Mouse (Mus musculus) heart, adult 9 months (tissue): ENCODE measurements around the gene Fam50a.

Experiments used
- DNase-seq, 2 experiments: peaks; one replicate each; pipeline ENCODE4 v3.0.0; 2022; ENCODE audit warnings: low spot score in 2 of 2

The Fam50a gene

DNA sequence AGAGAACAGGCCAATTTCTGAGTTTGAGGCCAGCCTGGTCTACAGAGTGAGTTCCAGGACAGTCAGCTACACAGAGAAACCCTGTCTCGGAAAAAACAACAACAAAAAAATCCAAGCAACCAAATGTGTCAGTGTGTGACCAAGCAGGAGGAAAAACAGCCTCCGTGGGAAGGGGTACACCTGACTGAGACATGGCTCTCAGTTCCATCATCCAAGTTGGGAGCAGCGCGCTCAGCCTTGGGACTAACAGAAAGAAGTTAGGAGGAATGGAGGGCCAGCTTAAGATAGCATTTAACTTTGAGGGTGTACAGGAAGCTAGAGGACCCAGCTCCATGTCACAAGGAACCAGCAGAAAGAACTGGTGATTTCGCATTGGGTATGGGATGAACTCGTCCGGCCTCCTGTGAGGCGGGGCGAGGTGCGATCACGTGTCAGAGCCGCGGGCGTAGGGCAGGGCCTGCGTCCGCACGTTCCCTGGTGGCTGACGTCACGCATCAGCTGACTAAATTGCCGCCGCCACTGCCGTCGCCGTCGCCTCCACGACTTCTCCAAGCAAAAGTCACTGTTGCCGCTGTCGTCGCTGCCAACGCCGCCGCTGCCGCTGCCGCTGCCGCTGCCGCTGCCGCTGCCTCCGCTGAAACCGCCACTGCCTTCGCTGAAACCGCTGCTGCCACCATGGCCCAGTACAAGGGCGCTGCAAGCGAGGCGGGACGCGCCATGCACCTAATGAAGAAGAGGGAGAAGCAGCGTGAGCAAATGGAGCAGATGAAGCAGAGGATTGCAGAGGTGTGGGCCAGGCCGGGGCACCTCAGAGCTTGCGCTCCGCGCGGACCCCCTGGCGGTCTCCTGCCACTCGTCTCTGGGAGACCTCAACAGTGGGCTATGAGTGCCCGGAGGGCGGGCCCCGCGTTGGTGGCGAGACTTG, at the start of gene Fam50a:
Gene Fam50a, plus strand, starts transcription at position 494 of the 925 bp plus-strand sequence.
- DNase-seq, result peak; percentile 87 to 88

DNA sequence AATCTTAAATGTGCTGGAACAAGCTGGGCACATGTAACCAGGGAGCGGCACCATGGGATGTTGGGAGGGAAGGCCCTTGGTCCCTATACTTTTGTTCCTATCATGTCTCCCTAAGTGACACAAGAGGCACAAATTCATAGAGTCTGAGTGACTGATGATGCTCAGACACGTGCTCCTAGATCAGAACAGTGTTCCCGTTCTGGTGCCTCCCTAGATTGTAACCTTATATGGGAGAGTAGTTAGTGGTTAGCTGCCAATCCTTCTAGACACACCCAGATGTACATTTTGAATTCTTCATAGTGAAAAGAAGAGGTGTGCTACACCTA, 43.1 kb upstream of the Fam50a start:
- no peak for DNase-seq

DNA sequence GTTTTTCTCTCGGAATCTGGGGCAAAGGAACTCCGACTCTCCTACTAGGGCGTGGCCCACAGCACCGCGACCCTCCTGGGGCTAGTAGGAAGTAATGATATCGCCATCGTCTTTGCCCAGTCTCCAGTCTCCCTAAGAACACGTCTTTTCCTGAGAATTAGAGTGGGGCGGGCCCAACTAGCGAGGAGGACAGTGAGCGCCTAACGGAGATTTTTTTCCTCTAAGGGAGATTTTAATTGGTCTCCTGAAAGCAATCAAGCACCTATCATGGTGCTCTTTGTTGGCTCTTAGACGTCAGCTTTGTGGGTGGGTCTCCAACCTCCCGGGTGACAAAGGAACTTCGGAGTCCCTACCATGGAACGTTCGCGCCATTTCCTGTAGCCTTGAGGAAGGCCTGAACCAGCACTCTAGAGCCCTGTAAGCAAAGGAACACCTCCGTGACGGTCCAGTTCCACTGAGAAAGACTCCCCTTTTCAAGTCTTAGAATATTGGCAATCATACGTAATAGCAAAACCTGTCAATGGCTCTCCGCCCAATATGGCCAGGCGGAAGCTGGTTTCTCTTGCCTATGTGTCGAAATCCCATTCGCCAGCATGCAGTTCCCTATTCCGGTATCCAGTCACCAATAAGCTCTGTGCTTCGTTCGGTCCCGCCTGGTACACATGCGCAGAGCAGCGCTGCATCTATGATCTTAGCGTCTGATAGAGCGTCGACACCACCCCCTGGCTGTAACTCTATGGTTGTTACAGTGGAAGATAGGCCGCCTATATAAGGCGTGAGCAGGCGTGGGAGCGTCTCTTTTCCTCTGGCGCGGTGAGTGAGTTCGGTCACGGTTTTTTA, 42.6 kb upstream of the Fam50a start, which contains the start of gene Rpl10:
Gene Rpl10, plus strand, starts transcription at position 751 of the 840 bp plus-strand sequence.
- DNase-seq, result peak; percentile 93 to 95

DNA sequence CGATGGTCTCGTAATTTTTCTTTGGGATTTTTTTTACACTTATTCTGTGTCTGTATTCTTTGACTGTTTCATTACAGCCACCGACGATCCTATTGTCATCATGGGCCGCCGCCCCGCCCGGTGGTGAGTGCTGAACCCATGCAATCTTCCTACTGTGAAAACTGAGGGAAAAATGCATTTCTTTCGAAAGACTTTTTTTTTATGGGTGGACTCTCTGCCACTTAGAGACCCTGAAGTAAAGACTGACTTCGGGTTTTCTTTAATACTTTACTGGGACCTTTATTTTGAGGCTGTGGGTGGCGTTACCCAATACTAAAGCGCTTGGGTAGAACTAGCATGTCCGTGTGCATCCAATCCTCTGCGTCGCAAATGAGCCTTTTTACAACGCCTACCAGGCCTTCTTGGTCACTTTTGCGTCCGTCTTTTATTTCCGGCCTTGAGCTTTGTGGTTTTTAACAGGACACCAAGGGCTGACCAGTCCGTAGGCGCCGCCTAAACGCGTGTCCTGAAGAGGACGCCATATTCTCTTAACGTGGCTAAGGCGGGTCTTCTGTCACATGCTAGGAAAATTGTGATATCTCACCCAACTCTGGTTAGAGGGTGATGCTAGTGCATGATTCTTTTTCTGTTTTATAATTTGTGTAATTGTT, 41.8 kb upstream of the Fam50a start:
- DNase-seq, result peak; percentile 21 to 23

DNA sequence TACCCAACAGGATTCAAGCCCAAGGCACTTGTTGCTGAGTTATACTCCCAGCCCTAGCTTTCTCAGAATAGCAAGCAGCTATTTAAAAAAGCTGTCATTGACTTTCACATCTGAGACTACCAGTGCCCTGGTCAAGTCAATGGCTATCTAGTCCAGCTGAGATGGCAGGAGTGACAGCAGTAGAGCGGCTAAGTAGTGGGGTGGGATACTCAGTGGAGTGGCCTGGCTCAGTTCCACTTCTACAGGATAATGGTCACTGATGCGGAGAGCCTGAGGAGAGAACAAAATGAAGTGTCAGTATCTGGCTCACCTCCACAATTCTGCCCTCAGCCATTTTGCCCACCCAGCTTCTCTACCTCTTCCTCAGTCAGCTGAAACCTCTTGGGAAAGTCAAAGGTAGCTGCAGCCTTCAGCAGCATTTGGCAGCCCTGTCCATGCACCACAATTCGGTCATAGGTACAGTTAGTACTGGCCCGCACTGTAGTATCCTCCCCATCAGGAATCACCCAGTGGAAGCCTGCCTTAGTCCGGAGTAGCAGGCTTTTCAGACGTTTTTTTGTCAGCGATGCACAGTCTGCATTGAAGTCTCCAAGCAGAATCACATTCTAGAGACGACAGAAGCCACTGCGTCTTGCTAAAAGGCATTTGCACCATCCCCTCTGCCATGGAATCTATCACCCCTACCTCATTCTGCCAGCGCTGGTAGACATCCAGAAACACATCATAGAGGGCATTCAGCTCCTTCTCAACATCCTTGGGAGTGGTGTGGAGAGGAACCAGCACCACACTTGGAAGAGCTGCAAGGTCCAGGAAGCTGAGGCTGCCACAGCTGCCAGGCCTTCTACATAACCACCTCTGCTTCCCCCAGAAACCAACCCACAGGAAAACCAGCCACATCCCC, 39.2 kb upstream of the Fam50a start:
- DNase-seq, result no peak

DNA sequence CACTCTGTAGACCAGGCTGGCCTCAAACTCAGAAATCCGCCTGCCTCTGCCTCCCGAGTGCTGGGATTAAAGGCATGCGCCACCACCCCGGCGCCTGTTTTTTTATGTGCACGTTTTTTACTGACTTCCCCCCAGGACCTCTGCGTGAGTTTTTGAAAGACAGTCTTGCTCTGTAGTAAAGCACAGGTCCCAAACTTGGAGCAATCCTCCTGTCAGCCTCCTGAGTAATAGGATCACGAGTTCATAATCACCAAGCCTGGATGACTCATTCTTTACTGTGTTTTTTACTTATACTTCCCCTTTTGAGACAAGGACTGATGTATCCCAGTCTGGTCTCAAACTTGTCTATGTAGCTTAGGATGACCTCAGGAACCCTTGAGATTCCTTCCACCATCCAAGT, 34.9 kb upstream of the Fam50a start:
- no peak for DNase-seq

DNA sequence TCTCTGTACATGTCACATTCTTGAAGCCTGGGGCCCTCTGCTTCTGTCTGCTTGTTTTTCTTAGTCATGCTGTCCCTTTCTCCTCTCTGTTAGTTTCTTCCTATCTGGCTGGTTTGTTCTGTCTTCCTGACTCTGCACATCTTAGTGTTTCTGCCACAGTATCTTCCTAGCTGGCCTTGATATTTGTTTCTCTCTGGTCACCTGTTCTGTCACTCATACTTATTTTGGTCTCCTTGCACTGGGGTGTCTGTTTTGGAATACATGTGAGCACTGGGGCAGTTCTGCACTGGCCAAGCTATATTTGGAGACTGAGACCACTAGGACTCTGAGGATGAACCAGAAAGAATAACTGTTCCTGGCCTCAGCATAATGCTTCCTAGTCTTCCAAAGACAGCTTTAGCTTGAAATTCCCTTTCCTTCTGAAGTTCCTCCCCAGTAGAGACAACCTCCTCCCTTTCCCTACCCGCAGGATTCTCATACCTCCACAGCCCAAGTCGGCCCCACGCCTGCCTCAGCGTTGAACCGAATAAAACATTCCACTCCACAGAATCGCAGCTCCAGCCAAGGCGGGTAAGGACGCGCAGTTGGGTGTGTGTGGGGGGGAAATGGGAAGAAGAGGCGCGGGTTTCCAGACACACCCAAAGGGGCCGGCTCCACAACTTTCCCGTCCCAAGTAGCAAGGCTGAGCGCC, 31.6 kb upstream of the Fam50a start:
- no peak for DNase-seq

DNA sequence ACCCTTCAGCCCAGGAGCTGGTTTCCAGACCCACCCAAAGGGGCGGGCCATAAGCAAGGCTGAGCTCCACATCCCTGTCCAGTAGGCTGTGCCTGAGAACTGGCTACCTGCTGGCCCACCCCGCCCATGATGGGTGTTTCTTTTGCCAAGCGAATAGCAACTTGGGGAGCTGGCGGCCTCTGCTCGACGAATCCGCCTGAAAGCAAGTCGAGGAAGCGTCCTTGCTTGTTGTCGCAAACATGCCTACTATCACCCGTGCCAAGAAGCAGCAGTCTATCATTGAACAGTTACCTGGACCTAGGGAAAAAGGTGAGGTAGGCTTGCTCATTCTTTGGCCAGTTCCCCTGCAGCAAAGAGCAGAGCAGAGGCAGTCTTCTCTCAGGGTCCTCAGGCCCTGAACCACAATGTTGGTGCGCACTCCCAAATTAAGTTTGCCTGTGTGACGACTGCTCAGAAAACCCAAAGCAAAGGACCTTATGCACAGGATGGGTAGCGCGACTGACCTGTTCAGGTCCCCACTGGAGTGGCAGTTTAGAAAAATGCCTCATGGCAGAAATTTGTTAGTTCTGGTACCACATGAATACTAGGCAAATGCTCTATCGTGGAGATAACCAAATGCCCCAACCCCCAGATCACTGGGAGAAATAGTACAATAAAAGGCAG, 31.0 kb upstream of the Fam50a start, which contains the start of the genes Taz and Dnase1l1:
Gene Taz, plus strand, starts transcription at position 181 of the 663 bp plus-strand sequence.
Gene Dnase1l1, minus strand, starts transcription at position 606 of the 663 bp plus-strand sequence.
- peak; percentile 87 to 88 for DNase-seq

DNA sequence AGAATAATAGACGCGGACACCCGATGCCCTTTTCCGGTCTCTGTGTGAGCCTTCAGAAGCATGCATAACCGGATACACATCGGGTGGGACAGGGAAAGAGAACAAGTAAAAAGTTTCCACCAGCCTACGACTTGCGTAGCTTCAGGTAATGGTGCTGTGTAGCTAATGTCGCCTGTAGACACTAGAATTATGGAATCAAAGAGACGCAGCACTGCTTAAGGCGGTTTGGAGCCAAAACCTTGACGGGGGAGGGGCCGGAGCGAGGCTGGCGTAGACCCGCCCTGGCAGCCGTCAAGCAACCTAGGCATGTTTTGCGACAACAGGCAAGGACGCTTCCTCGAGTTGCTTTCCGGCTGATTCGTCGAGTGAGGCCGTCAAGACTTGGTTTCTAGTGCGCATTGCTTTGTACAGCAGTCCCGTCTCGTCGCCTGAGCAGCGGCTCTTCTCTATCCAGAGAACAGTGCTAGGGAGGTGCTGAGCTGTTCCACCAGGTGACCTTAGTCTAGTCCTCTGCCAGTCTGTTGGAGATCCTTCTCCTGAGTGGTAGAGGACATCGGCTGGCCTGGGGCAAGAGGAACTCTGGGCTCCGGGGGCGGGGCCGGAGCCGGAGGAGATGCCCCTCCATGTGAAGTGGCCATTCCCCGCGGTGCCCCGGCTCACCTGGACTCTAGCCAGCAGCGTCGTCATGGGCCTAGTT, 30.3 kb upstream of the Fam50a start:
- peak; percentile 83 to 89 for DNase-seq

DNA sequence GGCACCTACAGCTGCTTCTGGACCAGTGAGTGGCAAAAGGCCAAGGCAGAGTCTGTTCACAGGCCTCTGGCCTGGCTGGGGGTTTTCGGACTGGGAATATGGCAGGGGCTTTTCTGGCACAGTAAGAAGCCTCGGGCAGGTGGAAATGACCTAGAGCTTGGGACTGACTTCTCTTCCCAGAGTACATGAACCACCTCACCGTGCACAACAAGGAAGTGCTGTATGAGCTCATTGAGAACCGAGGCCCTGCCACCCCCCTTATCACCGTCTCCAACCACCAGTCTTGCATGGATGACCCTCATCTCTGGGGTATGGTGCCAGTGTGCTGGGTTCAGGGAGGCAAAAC, 29.8 kb upstream of the Fam50a start:
- DNase-seq, result no peak

DNA sequence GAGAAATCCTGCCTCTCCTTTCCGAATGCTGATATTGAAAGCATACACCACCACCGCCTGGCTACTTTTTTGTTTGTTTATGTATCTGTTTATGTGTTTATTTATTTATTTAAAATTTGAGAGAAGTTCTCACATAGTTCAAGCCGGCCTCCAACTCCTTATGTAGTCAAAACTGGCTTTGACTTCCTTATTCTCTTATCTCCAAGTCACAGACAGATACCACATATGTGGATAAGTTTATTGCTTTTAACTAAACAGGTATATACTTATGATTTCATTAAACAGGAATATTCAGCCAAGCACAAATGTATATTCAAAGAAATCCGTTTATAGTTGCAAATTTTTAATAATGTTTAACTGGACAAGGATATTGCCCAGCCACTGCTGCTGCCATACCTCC, 19.4 kb upstream of the Fam50a start:
- DNase-seq, result no peak

DNA sequence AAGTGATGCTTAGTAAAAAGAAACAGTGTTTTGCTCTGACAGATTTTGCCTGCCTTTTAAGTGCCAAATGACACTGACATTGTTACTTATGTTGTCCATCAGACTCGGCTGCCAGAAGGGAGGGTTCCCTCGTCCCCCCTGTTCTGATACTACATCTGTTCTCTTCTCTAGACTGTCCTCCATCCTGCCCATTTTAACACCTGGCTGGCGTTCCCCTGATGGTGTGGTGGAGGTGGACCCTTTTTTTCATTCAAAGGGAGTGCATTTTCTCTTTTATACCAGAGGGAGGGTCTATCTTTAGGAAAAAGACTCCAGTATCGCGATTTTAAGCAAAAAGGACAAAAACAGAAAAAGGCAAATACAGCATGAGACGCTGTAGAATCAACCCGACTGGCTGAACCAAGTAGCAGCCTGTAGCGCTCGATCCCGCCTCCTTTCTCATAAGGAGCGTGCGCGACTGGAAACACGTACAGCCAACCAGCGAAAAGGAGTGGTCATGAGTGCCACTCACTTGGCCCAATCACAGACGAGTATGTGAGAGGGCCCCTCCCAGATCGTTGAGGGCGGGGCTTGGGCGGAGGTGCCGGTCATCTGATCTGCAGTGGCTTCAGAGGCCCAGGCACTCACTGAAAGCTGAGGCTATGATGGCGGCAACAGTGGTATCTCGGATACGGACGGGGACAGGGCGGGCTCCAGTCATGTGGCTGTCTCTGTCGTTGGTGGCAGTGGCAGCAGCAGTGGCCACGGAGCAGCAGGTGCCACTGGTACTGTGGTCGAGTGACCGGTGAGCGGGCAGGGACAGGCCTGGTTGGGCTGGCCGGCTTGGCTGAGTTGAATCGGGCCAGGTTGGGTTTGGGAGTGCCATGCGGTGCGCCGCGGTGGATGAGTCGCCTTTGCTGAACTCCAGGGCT, 16.0 kb upstream of the Fam50a start, which contains the start of gene Atp6ap1:
Gene Atp6ap1, plus strand, starts transcription at position 560 of the 911 bp plus-strand sequence.
- DNase-seq, result peak; percentile 94 to 96

DNA sequence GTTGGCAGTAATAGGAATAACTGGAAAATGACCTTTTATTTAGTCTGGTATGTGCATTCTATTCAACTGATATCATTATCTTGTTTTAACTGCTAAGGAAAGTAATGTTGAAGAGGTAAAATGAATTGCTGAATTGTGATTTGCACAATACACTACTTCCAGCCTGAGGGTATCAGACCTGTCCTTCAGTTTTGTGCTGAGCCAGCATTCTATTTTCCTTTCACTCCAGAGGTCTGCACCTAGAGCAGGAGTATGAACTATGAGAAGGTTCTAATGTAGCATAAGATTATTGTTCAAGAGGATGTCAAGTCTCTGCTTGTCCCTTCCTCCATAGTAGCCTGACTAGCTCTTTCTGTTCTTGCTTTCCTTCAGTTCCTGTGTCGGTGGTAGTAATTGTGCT, 14.5 kb upstream of the Fam50a start:
- no peak for DNase-seq

DNA sequence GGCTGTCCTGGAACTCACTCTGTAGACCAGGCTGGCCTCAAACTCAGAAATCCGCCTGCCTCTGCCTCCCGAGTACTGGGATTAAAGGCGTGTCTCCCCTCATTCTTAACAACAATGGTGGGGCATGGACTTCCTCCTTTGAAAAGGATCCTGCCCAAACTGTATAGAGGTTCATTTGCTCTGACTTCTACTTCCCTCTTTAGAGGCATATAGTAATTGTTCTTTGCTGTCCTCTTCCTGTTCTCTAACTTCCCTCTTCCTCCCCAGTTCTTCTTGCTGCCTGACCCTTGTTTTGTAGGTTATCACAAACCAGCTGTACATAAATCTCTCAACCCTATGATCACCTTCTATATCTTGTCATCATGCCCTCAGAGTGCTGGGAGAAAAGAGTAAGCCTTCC, 13.1 kb upstream of the Fam50a start:
- no peak for DNase-seq

DNA sequence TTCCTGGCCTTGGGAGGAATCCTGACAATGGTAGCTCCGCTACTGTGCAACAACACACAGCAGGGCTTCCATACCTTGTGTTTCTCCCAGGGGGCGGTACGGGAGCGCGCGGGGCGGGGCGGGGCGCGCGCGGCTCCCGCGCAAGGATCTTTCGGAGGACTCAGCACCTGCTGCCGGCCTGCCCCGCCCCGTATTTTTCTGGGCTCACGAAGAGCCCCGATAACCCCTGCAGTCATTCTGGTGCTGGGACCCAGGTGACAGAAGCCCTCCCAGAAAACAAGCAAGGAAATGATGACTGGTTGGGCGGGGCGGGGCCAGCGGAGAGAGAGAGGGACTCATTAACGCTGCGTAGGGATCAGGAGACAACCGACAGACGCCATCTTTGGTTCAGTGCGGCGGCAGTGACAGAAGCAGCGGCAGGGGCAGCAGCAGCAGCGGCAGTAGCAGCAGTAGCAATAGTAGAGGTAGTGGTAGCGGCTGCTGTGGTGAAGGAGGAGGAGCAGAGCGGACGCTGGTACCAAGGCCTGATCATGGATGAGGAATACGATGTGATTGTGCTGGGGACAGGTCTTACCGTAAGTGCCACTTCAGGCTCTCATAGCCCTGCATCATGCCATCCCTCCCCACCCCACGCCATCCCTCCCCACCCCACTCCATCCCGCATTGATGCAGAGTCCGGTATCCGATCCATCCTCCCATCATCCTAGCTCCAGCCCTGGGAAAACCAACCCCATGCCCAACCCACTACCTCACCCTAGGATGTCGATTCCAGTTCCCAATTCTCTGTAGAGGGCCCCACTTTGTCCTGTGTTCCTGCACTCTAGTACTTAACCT, 7.7 kb upstream of the Fam50a start, which contains the start of gene Gdi1:
Gene Gdi1, plus strand, starts transcription at position 132 of the 834 bp plus-strand sequence.
- peak; percentile 59 to 74 for DNase-seq

DNA sequence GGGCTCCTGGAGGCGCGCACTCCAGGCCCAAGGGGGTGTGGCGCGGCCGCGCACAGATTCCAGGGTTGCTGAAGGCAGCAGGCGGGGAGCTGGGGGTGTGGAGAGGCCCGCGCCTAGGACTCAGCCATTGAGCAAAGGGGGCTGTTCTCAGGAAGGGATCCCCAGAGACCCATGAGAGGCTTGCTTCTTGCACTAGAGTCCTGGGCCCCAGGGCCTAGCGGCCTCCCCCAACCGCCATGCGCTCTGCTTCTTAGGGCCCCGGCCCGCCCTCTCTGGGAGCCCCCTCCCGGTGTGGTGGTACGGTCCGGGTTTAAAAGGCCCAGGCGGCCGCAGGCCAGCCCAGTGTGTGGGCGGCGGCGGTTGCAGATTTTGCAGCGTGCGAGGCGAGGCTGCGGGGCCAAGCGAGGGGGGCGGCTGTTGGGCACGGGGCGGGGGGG, 15.9 kb downstream of the Fam50a start, which contains the start of gene Plxna3:
Gene Plxna3, plus strand, starts transcription at position 342 of the 437 bp plus-strand sequence.
- peak; percentile 62 to 65 for DNase-seq

DNA sequence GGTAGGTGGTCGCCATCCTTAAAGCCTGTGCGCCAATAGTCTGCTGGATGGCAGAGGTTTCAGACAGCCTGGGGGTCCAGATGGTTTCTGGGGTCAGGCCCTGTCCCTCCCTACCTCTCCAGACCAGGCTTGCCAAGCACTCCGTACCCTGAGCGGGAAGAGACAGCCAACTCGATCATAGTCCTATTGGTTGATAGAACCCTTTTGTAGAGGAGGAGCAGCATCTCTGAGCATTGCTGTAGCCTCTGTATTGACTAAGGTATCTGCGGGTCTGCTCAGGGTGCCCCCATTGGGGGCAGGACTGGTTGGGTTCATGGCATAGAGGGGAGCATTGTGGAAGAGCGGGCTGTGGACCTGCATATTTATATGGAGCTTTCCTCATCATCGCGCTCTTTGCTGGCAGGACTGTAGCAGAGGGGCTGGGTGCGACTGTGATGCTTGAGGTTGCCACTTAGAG, 16.4 kb downstream of the Fam50a start:
- DNase-seq, result no peak
